Mouse (Mus musculus) left cerebral cortex, postnatal 10 days (tissue): ENCODE measurements around the gene Tshz3. TPM values are rescaled to one million over a fixed set of nuclear protein-coding genes. Genes with fewer than 3 reads are reported as not detected.

Source experiments
- DNase-seq, 2 experiments: peaks; one replicate each; pipeline ENCODE4 v3.0.0; 2021 to 2022; ENCODE audit warnings: low spot score in 2 of 2, mixed read lengths in 1 of 2; ENCODE audit errors: extremely low spot score in 1 of 2
- intact Hi-C: fragments of 180-260 bp; cut with DNase I; formaldehyde crosslinking; loops from one replicate; pipeline ENCODE4 v1.15.1; 2025
- total RNA-seq, 2 experiments: library from RNA; stranded (reverse); gene quantifications; 2 replicates each; pipeline ENCODE4 v1.2.3; 2021

The Tshz3 gene
- total RNA-seq, 2 experiments from 2014 or later, result 47.5 to 52.3 TPM

- intact Hi-C loops, result no loop called here
- no peak for DNase-seq
Observed at GRCm38 (mm10) chr7:36736303-36737050, 38.6 kb downstream of the Tshz3 start.

GRCm38 (mm10) chr7:36751480-36751879, 53.6 kb downstream of the Tshz3 start:
- peak in 1 of 2 experiments; percentile 10 for DNase-seq
- intact Hi-C loops, result no loop called here

GRCm38 (mm10) chr7:36767501-36768092, 69.7 kb downstream of the Tshz3 start:
- intact Hi-C loops, result no loop called here
- no peak for DNase-seq

- no peak for DNase-seq
- intact Hi-C loops, result no loop called here
Observed at GRCm38 (mm10) chr7:36773086-36773485, 75.2 kb downstream of the Tshz3 start.

- intact Hi-C loops, result no loop called here
- DNase-seq, result no peak
Observed at GRCm38 (mm10) chr7:36776956-36777355, 79.0 kb downstream of the Tshz3 start.

- DNase-seq, result no peak
- intact Hi-C loops, result no loop called here
Observed at GRCm38 (mm10) chr7:36778456-36778855, 80.5 kb downstream of the Tshz3 start.

GRCm38 (mm10) chr7:36784243-36784773, 86.4 kb downstream of the Tshz3 start:
- DNase-seq, result no peak
- intact Hi-C loops, result no loop called here

GRCm38 (mm10) chr7:36786713-36787421, 88.9 kb downstream of the Tshz3 start:
- no peak for DNase-seq
- intact Hi-C loops, result no loop called here

GRCm38 (mm10) chr7:36796392-36797187, 98.7 kb downstream of the Tshz3 start:
- no peak for DNase-seq
- intact Hi-C loops, result no loop called here
